20 mouse cellular contexts compared by ENCODE assay signal in the genomic region with DNA sequence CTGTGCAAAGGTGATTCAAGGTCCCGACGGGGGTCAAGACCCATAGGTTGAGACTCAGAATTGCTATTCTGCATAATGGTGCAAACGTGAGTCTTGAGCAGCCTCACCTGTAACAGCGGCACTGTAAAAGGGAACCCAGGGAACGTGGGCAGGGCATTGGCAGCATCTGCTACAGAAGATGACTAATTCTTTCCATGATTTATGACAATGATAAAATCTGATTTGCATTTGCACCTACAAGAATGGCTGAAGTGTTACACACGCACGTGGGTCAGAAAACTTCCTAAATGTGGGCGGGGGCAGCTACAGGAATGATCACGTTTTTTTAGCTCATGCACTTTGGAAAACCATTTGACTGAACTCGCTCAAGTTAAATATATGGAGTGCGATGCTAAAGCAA. TPM values are rescaled to one million over a fixed set of nuclear protein-coding genes. Genes with fewer than 3 reads are reported as not detected.
"Had no signal": no experiment of that assay in that cellular context is flagged by ENCODE, and none has a peak within 500 bp of the region (broad histone marks: within the 10 kb centered on the region; RNA-seq: fewer than 3 reads in every experiment).

No protein-coding gene starts in this region.

- H3K4me2 ChIP-seq: limb, embryonic 15.5 days; liver, embryonic 12.5 days; lung, embryonic 14.5 days; midbrain, embryonic 11.5 days; midbrain, embryonic 15.5 days; neural tube, embryonic 12.5 days had no signal

- H3K27ac ChIP-seq: limb, embryonic 15.5 days; liver, embryonic 12.5 days; macrophage; midbrain, embryonic 15.5 days; neural tube, embryonic 12.5 days; stomach, postnatal 0 days had no signal

- H3K4me1 ChIP-seq: limb, embryonic 15.5 days; liver, embryonic 12.5 days; midbrain, embryonic 15.5 days; neural tube, embryonic 12.5 days had no signal

- H3K9me3 ChIP-seq: limb, embryonic 15.5 days; liver, embryonic 12.5 days; megakaryocyte, embryonic 14.5 days; midbrain, embryonic 15.5 days; neural tube, embryonic 12.5 days had no signal

- H3K36me3 ChIP-seq: limb, embryonic 15.5 days; liver, embryonic 12.5 days; midbrain, embryonic 15.5 days; neural tube, embryonic 12.5 days had no signal

- H3K4me3 ChIP-seq: limb, embryonic 15.5 days; liver, embryonic 12.5 days; megakaryocyte, embryonic 14.5 days; midbrain, embryonic 15.5 days; neural tube, embryonic 12.5 days had no signal

- H3K27me3 ChIP-seq: limb, embryonic 15.5 days; liver, embryonic 12.5 days; midbrain, embryonic 15.5 days; neural tube, embryonic 12.5 days had no signal

- H3K9ac ChIP-seq: limb, embryonic 15.5 days; liver, embryonic 12.5 days; lung, embryonic 14.5 days; midbrain, embryonic 15.5 days; neural tube, embryonic 12.5 days had no signal

- DNase-seq: kidney, adult 2 months; kidney, postnatal 25 days; layer of hippocampus, adult 9-11 months; layer of hippocampus, postnatal 36 days; lung, embryonic 14.5 days; lung, postnatal 10 days; thymus, adult 18-20 months; thymus, postnatal 14 days had no signal

RNA-seq across cellular contexts. Expression of a gene that starts 16.0 kb away (rescaled TPM):
- total RNA-seq: monocyte, adult 5-6 weeks; neutrophil, adult 5-6 weeks had no signal
- polyA plus RNA-seq: kidney, adult 2 months; liver, embryonic 12.5 days; midbrain, embryonic 11.5 days; neural tube, embryonic 12.5 days; small intestine, adult 2 months had no signal

RNA-seq across cellular contexts. Expression of a gene that starts 20.9 kb away (rescaled TPM):
- total RNA-seq: monocyte, adult 5-6 weeks; neutrophil, adult 5-6 weeks had no signal
- polyA plus RNA-seq: liver, embryonic 12.5 days; liver, embryonic 16.5 days; macrophage; midbrain, embryonic 15.5 days had no signal
